Mouse (Mus musculus): ENCODE results near the gene Scn4a. TPM values are rescaled to one million over a fixed set of nuclear protein-coding genes. Genes with fewer than 3 reads are reported as not detected.
A peak's percentile ranks its signal among the peaks of the same experiment; 100 is the strongest.

The Scn4a gene
- polyA plus RNA-seq, 1 experiment from 2014 or later: not detected

DNA sequence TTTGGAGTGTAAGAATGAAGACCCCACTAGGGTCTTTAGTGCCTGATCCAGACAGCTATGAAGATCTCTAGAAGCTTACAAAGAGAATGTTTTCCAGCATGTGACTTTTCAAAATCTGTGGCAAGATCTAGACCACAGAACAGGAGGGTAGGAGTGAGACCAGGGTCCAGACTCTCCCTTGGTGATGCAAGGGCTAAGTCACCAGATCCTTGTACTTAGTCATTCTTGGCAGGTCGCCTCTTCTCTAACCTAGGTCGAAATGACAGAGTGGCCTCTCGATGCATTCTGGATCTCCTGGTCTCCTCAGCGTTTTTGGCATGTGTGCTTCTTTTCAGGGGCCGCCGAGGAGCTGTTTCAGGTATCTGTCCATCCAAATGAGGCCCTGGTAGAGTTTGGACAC lies 70.6 kb downstream of the Scn4a start:
- H3K4me3 ChIP-seq (replicated peaks; ENCODE audit: low read depth, low read length): no peak overlapping the region

DNA sequence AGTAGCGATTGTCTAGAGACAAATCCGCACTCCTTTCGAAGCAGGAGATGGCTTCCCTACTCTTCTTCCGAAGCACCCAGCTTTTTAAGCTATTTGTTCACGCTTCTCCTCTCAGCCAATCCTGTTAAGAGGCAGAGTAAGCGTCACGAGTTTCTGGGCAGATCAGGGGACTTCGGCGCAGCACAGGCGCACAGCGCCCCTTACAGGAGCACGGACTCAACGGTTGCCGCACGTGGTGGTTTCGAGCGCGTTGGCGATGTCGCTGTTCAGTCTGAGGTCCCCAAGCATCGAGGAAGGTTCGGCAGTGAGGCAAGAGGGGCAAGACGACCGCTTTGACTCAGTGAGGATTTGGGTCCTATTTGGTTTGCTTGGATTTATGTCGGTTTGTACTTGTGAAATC lies 76.6 kb downstream of the Scn4a start, which contains the start of gene Tcam1:
Gene Tcam1, plus strand, starts transcription at position 219 of the 400 bp plus-strand sequence.
- WGBS: 9% methylated on average over 25 of the region's 25 CpGs
- ATAC-seq (ENCODE audit: low FRiP score, low TSS enrichment): peak; percentile 59
- Histone ChIP-seq H3K36me3 (ENCODE audit: control insufficient read depth, insufficient read depth, low read length) (no peaks in the 10 kb centered on the region), H3K4me1 (ENCODE audit: control insufficient read depth, insufficient read depth, low read length) (peaks cover 7% of the 10 kb centered on the region), H3K27me3 (ENCODE audit: control insufficient read depth, insufficient read depth, low read length) (no peaks in the 10 kb centered on the region), H3K27ac (replicated peaks; ENCODE audit: low read depth, low read length) (no peak within 1 kb of the TSS), H3K9ac (replicated peaks; ENCODE audit: low read length) (no peak within 1 kb of the TSS), H3K4me2 (ENCODE audit: low read length) (peak within 1 kb of the TSS; percentile 53), H3K4me3 (replicated peaks; ENCODE audit: low read depth, low read length) (peak within 1 kb of the TSS; percentile 17; the same call in 1 of the 2 replicates), H3K9me3 (ENCODE audit: control insufficient read depth, low read length) (no peaks in the 10 kb centered on the region)
- peak; percentile 98 for DNase-seq

More for the DNA sequence above, 70.6 kb downstream of the Scn4a start:
- WGBS: 84% methylated on average over 6 of the region's 6 CpGs
- Histone ChIP-seq H3K4me2 (ENCODE audit: low read length) (no peak overlapping the region), H3K27ac (replicated peaks; ENCODE audit: low read depth, low read length) (no peak overlapping the region), H3K9me3 (ENCODE audit: control insufficient read depth, low read length) (no peaks in the 10 kb centered on the region), H3K36me3 (ENCODE audit: control insufficient read depth, insufficient read depth, low read length) (no peaks in the 10 kb centered on the region), H3K27me3 (ENCODE audit: control insufficient read depth, insufficient read depth, low read length) (no peaks in the 10 kb centered on the region), H3K9ac (replicated peaks; ENCODE audit: low read length) (no peak overlapping the region), H3K4me1 (ENCODE audit: control insufficient read depth, insufficient read depth, low read length) (no peaks in the 10 kb centered on the region)
- DNase-seq (no peak), ATAC-seq (ENCODE audit: low FRiP score, low TSS enrichment) (no peak)

DNA sequence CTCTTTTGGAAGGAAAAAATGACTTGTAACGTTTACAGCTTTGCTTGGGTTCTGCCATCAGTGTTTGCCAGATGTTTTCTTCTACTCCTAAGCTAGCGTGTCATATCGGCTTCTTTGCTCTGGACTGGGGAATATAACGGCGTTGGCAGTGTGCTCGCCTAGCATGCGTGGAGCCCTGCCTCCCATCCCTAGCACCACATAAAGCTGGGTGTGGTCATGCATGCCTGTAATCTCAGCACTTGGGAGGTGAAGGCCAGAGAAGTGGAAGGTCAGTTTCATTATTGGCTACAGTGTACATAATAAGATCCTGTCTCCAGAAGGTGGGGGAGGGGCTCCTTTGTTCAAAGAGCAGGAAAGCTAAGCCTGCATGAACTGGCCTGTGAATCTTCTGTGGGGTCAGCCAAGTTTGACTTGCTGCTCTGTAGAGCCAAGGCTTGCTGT lies 78.1 kb downstream of the Scn4a start:
- Histone ChIP-seq H3K9me3 (ENCODE audit: control insufficient read depth, low read length) (no peaks in the 10 kb centered on the region), H3K4me1 (ENCODE audit: control insufficient read depth, insufficient read depth, low read length) (peaks cover 11% of the 10 kb centered on the region), H3K27me3 (ENCODE audit: control insufficient read depth, insufficient read depth, low read length) (no peaks in the 10 kb centered on the region), H3K36me3 (ENCODE audit: control insufficient read depth, insufficient read depth, low read length) (no peaks in the 10 kb centered on the region), H3K4me3 (replicated peaks; ENCODE audit: low read depth, low read length) (no peak overlapping the region), H3K27ac (replicated peaks; ENCODE audit: low read depth, low read length) (no peak overlapping the region), H3K9ac (replicated peaks; ENCODE audit: low read length) (no peak overlapping the region), H3K4me2 (ENCODE audit: low read length) (no peak overlapping the region)
- DNase-seq (no peak), ATAC-seq (ENCODE audit: low FRiP score, low TSS enrichment) (no peak)
- WGBS: 86% methylated on average over 7 of the region's 7 CpGs

DNA sequence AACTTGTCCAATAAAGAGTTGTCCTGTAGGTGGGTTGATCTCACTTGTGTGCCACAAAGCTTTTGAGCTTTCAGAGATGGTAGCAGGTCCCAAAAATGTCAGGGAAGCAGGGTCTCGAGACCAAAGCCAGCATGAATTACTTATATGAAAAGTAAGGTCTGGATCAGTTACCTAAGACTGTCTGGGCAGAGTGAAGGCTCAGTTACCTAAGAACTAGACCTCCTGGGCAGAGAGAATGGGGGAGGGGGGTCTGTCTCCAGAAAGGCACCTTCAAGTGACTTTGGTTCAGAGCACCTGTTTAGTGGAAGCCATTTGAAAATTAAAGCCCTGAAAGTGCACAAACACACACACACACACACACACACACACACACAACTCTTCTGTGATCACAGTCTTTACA lies 78.7 kb downstream of the Scn4a start:
- Histone ChIP-seq H3K9me3 (ENCODE audit: control insufficient read depth, low read length) (no peaks in the 10 kb centered on the region), H3K27me3 (ENCODE audit: control insufficient read depth, insufficient read depth, low read length) (no peaks in the 10 kb centered on the region), H3K4me3 (replicated peaks; ENCODE audit: low read depth, low read length) (no peak overlapping the region), H3K36me3 (ENCODE audit: control insufficient read depth, insufficient read depth, low read length) (no peaks in the 10 kb centered on the region), H3K4me1 (ENCODE audit: control insufficient read depth, insufficient read depth, low read length) (peaks cover 11% of the 10 kb centered on the region), H3K27ac (replicated peaks; ENCODE audit: low read depth, low read length) (no peak overlapping the region), H3K9ac (replicated peaks; ENCODE audit: low read length) (no peak overlapping the region), H3K4me2 (ENCODE audit: low read length) (no peak overlapping the region)
- no peak for DNase-seq
- ATAC-seq (ENCODE audit: low FRiP score, low TSS enrichment): no peak
- WGBS: 95% methylated on average over 1 of the region's 1 CpGs

DNA sequence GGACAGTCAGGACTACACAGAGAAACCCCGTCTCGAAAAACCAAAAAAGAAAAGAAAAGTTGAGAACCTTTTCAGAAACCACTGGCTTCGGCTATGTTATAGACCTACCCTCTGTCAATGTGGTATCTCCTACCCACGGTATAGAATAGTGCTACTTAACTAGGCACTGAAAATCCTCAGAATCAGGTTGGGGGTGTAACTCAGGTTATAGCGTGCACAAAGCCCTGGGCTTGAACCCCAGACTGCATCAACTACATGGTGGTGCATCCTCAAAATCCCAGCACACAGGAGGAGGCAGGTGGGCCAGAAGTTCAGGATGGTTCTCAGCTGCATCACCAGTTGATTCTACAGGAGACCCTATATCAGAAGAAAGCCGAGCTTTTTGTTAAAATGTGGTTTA lies 79.3 kb downstream of the Scn4a start:
- peaks cover 11% of the 10 kb centered on the region for H3K4me1 ChIP-seq (ENCODE audit: control insufficient read depth, insufficient read depth, low read length)
- no peaks in the 10 kb centered on the region for H3K36me3 ChIP-seq (ENCODE audit: control insufficient read depth, insufficient read depth, low read length)
- ATAC-seq (ENCODE audit: low FRiP score, low TSS enrichment): no peak
- no peaks in the 10 kb centered on the region for H3K27me3 ChIP-seq (ENCODE audit: control insufficient read depth, insufficient read depth, low read length)
- WGBS: 97% methylated on average over 6 of the region's 6 CpGs
- H3K27ac ChIP-seq (replicated peaks; ENCODE audit: low read depth, low read length): no peak overlapping the region
- no peak overlapping the region for H3K4me3 ChIP-seq (replicated peaks; ENCODE audit: low read depth, low read length)
- no peak overlapping the region for H3K9ac ChIP-seq (replicated peaks; ENCODE audit: low read length)
- DNase-seq: no peak
- H3K4me2 ChIP-seq (ENCODE audit: low read length): peak overlapping the region; percentile 82; the same call in 1 of the 2 replicates
- no peaks in the 10 kb centered on the region for H3K9me3 ChIP-seq (ENCODE audit: control insufficient read depth, low read length)

DNA sequence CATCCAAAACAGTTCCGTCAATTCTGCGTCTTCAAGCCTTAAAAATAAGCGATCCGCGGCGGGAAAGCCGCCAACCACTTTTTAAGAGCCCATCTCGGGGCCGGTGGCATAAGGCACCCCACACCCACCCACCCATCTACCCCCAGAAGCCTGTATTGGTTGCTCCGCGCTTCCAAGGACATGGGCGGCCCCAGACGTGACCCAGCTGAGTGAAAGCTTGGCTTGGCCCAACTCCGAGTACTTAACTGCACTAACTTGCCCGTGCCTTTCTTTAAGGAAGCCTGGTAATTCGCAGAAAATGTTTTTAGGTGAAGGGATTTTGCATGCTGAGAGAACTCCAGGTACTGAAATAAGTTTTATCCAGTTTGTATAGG lies 79.8 kb downstream of the Scn4a start:
- peak; percentile 12; the same call in 1 of the 2 replicates for ATAC-seq (ENCODE audit: low FRiP score, low TSS enrichment)
- H3K9ac ChIP-seq (replicated peaks; ENCODE audit: low read length): peak overlapping the region; percentile 43
- WGBS: 21% methylated on average over 16 of the region's 16 CpGs
- peak overlapping the region; percentile 82 for H3K4me2 ChIP-seq (ENCODE audit: low read length)
- no peaks in the 10 kb centered on the region for H3K36me3 ChIP-seq (ENCODE audit: control insufficient read depth, insufficient read depth, low read length)
- no peaks in the 10 kb centered on the region for H3K27me3 ChIP-seq (ENCODE audit: control insufficient read depth, insufficient read depth, low read length)
- no peak for DNase-seq
- peak overlapping the region; percentile 79; the same call in 1 of the 2 replicates for H3K27ac ChIP-seq (replicated peaks; ENCODE audit: low read depth, low read length)
- peak overlapping the region; percentile 94 for H3K4me3 ChIP-seq (replicated peaks; ENCODE audit: low read depth, low read length)
- peaks cover 16% of the 10 kb centered on the region for H3K4me1 ChIP-seq (ENCODE audit: control insufficient read depth, insufficient read depth, low read length)
- H3K9me3 ChIP-seq (ENCODE audit: control insufficient read depth, low read length): no peaks in the 10 kb centered on the region

DNA sequence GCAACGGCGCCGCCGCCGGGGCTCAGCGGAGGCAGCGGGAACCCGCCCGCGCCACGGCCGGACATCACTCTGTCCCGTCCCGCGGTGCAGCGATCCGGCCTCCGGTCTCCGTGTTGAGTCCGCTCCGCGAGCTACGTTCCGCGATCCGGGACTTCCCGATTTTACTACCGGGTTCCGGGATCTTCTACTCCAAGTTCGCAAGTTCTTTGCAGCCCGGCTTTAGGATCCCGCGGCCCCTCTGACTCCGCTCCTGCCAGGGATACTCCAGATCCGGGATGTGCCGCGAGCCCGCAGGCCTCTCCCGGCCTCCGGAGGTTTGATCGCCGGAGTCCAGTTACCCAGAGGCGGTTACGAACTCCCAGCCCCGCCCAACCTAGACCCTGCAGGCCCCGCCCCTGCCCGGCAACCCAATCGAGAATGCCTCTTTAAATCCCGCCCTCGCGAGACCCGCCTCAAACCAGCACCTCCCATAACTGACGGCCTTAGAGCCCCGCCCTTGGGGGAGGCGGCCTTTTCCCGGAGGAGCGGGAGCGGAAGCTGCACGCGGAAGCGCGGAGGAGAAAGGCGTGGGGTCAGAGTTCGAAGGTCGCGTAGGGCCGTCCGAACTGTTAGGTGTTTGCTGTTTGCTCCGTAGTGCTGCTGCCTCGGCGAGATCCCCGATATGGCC lies 80.3 kb downstream of the Scn4a start, which contains the start of gene Smarcd2:
Gene Smarcd2, minus strand, starts transcription at position 329 of the 667 bp plus-strand sequence.
- WGBS: under 1% methylated on average over 72 of the region's 72 CpGs
- H3K27ac ChIP-seq (replicated peaks; ENCODE audit: low read depth, low read length): peak within 1 kb of the TSS; percentile 79
- peaks cover 16% of the 10 kb centered on the region for H3K4me1 ChIP-seq (ENCODE audit: control insufficient read depth, insufficient read depth, low read length)

DNA sequence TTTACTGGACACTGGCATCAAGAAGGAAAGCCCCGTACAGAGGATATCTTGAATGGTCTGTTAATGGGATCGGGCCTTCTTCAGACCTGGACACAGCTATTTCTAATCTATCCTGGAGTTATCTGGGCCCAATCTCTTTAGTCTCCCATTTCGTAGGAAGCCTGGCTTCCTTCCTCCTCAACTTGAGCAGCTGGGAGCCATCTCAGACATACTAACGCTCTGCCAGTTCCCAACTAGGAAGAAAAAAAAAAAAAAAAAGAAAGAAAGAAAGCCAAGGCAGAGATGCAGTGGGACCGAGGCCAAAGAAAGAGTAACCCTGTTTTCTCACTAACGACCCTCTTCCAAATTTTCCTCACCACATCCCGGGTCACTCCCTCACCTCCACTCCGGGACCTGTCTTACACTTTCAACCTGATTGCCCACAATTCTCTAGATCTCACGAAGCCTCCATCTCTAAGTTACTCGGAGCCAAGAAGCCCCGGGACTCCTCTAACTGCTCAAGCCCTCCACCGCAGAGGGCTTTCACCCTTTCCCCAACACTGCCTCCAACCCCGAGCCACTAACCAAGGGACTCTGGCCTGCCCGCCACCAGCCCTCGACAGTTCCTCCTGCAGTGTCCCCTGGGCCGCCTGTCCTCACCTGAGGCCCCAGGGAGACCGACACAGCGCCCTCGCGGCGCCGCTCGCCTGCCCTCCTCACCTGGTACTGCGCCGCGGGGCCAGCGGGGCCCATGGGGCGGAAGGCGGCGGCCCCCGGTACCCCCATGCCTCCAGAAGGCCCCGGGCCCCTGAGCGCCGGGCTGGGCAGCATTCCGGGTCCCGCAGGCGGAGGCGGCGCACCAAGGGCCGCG lies 81.1 kb downstream of the Scn4a start:
- H3K4me1 ChIP-seq (ENCODE audit: control insufficient read depth, insufficient read depth, low read length): peaks cover 16% of the 10 kb centered on the region
- H3K36me3 ChIP-seq (ENCODE audit: control insufficient read depth, insufficient read depth, low read length): peaks cover 5% of the 10 kb centered on the region; the same call in 1 of the 2 replicates
- H3K9me3 ChIP-seq (ENCODE audit: control insufficient read depth, low read length): no peaks in the 10 kb centered on the region
- H3K4me3 ChIP-seq (replicated peaks; ENCODE audit: low read depth, low read length): peak overlapping the region; percentile 94
- peak overlapping the region; percentile 91 for H3K9ac ChIP-seq (replicated peaks; ENCODE audit: low read length)
- peak overlapping the region; percentile 79 for H3K27ac ChIP-seq (replicated peaks; ENCODE audit: low read depth, low read length)
- peak overlapping the region; percentile 82 for H3K4me2 ChIP-seq (ENCODE audit: low read length)
- 2% methylated on average over 41 of the region's 41 CpGs for WGBS
- peak; percentile 36 for DNase-seq
- no peaks in the 10 kb centered on the region for H3K27me3 ChIP-seq (ENCODE audit: control insufficient read depth, insufficient read depth, low read length)
- peak; percentile 15 for ATAC-seq (ENCODE audit: low FRiP score, low TSS enrichment)

More for the DNA sequence above, 80.3 kb downstream of the Scn4a start, which contains the start of gene Smarcd2:
- H3K9ac ChIP-seq (replicated peaks; ENCODE audit: low read length): peak within 1 kb of the TSS; percentile 91
- DNase-seq: peak; percentile 98
- peak within 1 kb of the TSS; percentile 94 for H3K4me3 ChIP-seq (replicated peaks; ENCODE audit: low read depth, low read length)
- peak within 1 kb of the TSS; percentile 82 for H3K4me2 ChIP-seq (ENCODE audit: low read length)
- H3K27me3 ChIP-seq (ENCODE audit: control insufficient read depth, insufficient read depth, low read length): no peaks in the 10 kb centered on the region
- H3K9me3 ChIP-seq (ENCODE audit: control insufficient read depth, low read length): no peaks in the 10 kb centered on the region
- peak; percentile 93 for ATAC-seq (ENCODE audit: low FRiP score, low TSS enrichment)
- no peaks in the 10 kb centered on the region for H3K36me3 ChIP-seq (ENCODE audit: control insufficient read depth, insufficient read depth, low read length)

Measured in midbrain, embryonic 14.5 days (tissue).